Mouse (Mus musculus): ENCODE measurements around the gene Pfkfb4. TPM values are rescaled to one million over a fixed set of nuclear protein-coding genes. Genes with fewer than 3 reads are reported as not detected.
A peak's percentile ranks its signal among the peaks of the same experiment; 100 is the strongest.

The Pfkfb4 gene
- polyA plus RNA-seq, 1 experiment from 2014 or later = 26.3 TPM

DNA sequence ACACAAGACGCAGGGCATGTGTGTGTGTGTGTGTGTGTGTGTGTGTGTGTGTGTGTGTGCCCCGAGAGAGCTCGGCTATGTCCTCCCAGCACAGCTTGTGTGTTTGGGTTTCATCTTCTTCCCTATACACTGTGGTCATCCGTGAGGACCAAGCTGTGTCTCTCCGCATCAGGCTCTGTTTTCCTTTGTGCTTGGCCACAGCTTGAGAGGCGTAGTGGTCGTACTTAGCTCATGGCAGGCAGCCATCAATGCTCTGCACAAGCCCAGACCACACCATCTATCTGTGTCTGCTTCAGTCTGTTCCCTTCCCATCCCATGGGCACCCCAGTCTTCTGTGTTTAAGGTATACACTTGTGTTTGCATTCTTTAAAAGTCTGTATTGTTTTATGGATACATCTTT lies 49.8 kb downstream of the Pfkfb4 start:
- Histone ChIP-seq H3K27me3 (0 out of 2 replicates have a peak, but pooled peaks cover 5% of the 10 kb centered on the region), H3K9me3 (no peaks in the 10 kb centered on the region), H3K4me1 (replicated peaks) (peaks cover 20% of the 10 kb centered on the region), H3K36me3 (no peaks in the 10 kb centered on the region), H3K4me3 (no peak overlapping the region), H3K4me2 (no peak overlapping the region), H3K9ac (no peak overlapping the region), H3K27ac (no peak overlapping the region)
- no peak for ATAC-seq (ENCODE audit: low FRiP score)
- 73% methylated on average over 7 of the region's 7 CpGs for WGBS

DNA sequence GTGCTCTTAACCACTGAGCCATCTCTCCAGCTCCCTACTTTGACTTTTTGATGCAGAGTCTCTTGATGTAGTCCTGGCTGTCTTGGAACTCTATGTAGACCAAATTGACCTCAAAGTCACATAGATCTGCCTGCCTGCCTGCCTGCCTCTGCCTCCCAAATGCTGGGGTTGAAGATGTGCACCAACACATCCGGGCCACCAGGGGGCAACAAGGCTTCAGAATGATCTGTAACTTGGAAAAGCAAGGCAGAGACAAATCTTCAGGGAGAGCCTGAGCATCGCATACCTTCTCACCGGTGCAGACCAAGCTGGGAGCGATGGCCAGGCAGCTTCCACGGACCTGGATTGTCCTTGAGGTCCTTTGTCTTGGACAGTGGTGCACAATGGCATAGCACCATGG lies 54.7 kb downstream of the Pfkfb4 start:
- no peak for ATAC-seq (ENCODE audit: low FRiP score)
- WGBS = 34% methylated on average over 5 of the region's 5 CpGs
- no peaks in the 10 kb centered on the region for H3K4me1 ChIP-seq (replicated peaks)

DNA sequence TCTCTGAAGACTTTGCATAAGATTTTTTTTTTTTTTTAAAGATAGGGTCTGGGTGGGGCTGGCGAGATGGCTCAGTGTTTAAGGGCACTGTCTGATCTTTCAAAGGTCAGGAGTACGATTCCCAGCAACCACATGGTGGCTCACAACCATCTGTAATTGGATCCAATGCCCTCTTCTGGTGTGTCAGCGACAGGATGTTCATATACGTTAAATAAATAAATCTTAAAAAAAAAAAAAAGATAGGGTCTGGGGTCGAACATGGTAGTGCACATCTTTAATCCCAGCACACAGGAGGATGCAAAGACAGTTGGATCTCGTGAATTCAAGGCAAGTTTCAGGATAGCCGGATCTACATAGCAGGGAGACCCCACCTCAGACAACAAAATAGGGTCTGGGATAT lies 57.7 kb downstream of the Pfkfb4 start:
- H3K4me3 ChIP-seq = no peak overlapping the region
- H3K27ac ChIP-seq = no peak overlapping the region
- H3K4me2 ChIP-seq = no peak overlapping the region
- H3K36me3 ChIP-seq = no peaks in the 10 kb centered on the region
- H3K4me1 ChIP-seq (replicated peaks) = peaks cover under 1% of the 10 kb centered on the region
- no peak overlapping the region for H3K9ac ChIP-seq
- no peaks in the 10 kb centered on the region for H3K9me3 ChIP-seq
- no peaks in the 10 kb centered on the region for H3K27me3 ChIP-seq
- no peak for ATAC-seq (ENCODE audit: low FRiP score)
- 90% methylated on average over 7 of the region's 7 CpGs for WGBS

More for the DNA sequence above, 54.7 kb downstream of the Pfkfb4 start:
- Histone ChIP-seq H3K27me3 (no peaks in the 10 kb centered on the region), H3K4me2 (no peak overlapping the region), H3K36me3 (no peaks in the 10 kb centered on the region), H3K27ac (no peak overlapping the region), H3K9me3 (no peaks in the 10 kb centered on the region), H3K4me3 (no peak overlapping the region), H3K9ac (no peak overlapping the region)

DNA sequence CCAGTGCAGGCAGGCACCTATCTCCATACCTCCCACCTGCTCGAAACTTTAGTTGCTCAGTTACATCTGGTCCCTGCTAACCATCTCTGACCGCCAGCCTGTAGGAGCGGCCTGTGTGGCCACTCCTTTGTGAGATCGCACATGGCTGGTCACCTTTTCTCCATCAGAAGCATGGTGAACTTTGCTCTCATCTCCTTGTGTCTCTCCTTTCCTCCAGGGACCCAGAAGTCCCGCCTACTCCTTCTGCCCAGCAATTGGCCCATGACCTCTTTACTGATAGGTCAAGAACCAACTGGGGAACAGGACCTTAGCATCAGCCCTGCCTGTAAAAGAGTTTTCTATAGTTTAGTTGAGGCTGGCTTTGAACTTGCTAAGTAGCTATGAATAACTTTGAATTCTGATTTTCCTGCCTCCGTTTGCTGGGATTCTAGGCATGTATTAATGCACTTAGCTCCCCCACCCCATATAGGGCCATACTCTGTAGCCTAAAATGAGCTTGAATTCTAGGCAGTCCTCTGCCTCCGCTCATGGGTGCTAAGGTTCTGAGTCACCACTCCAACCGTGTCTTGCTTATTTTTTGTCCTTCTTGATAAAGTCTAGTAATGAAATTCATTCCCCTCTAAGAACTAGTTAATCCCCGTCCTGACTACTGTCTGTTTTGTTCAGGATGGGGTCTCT lies 58.6 kb downstream of the Pfkfb4 start:
- 82% methylated on average over 9 of the region's 9 CpGs for WGBS
- H3K36me3 ChIP-seq = no peaks in the 10 kb centered on the region
- no peaks in the 10 kb centered on the region for H3K27me3 ChIP-seq
- H3K4me3 ChIP-seq = no peak overlapping the region
- H3K27ac ChIP-seq = no peak overlapping the region
- no peak overlapping the region for H3K4me2 ChIP-seq
- no peak for ATAC-seq (ENCODE audit: low FRiP score)
- H3K9me3 ChIP-seq = no peaks in the 10 kb centered on the region
- peaks cover 6% of the 10 kb centered on the region for H3K4me1 ChIP-seq (replicated peaks)
- H3K9ac ChIP-seq = no peak overlapping the region

DNA sequence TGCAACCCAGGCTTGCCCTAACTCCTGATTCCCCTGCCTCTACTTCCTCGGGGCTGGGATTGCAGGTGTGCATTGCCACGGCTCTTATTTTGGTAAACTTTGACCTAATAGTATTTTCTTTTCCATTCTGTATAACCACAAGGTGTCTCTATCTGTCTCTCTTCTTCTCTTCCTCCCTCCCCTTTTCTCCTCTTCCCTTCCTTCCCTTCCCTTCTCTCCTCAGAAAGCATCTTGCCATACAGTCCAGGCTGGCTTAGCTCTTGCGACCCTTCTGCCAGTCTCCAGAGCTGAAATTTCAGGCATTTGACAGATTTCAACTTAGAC lies 59.1 kb downstream of the Pfkfb4 start:
- Histone ChIP-seq H3K27me3 (no peaks in the 10 kb centered on the region), H3K9ac (no peak overlapping the region), H3K36me3 (no peaks in the 10 kb centered on the region), H3K4me2 (no peak overlapping the region), H3K4me3 (no peak overlapping the region), H3K4me1 (replicated peaks) (peaks cover 11% of the 10 kb centered on the region), H3K9me3 (no peaks in the 10 kb centered on the region), H3K27ac (no peak overlapping the region)
- ATAC-seq (ENCODE audit: low FRiP score) = no peak
- 90% methylated on average over 3 of the region's 3 CpGs for WGBS

DNA sequence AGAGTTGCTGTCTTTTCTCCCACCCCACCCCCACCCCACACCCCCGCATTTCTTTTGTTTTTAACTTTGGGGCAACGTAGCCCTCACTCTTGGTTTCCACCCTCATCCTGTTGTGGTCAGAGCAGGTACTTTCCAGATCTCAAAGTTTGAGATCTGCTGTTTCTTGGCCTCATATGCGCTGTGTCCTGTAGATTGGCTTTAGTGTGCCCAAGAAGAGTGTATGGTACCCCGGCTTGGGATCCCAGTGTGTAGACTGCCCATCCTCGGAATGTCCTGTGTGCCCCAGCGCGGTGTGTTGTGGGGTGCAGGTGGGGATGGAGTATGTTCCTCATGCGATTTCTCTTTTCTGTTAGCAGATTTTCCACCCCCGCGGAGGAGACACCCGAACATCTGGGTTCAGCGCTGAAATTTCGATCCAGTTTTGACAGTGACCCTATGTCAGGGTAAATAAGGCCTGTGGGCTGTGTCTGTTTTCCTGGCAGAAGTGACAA lies 59.5 kb downstream of the Pfkfb4 start:
- Histone ChIP-seq H3K4me2 (no peak overlapping the region), H3K4me3 (no peak overlapping the region), H3K9me3 (no peaks in the 10 kb centered on the region), H3K9ac (no peak overlapping the region), H3K27ac (no peak overlapping the region), H3K27me3 (no peaks in the 10 kb centered on the region), H3K36me3 (peaks cover 1% of the 10 kb centered on the region), H3K4me1 (replicated peaks) (peaks cover 12% of the 10 kb centered on the region)
- ATAC-seq (ENCODE audit: low FRiP score) = no peak
- 94% methylated on average over 13 of the region's 13 CpGs for WGBS

DNA sequence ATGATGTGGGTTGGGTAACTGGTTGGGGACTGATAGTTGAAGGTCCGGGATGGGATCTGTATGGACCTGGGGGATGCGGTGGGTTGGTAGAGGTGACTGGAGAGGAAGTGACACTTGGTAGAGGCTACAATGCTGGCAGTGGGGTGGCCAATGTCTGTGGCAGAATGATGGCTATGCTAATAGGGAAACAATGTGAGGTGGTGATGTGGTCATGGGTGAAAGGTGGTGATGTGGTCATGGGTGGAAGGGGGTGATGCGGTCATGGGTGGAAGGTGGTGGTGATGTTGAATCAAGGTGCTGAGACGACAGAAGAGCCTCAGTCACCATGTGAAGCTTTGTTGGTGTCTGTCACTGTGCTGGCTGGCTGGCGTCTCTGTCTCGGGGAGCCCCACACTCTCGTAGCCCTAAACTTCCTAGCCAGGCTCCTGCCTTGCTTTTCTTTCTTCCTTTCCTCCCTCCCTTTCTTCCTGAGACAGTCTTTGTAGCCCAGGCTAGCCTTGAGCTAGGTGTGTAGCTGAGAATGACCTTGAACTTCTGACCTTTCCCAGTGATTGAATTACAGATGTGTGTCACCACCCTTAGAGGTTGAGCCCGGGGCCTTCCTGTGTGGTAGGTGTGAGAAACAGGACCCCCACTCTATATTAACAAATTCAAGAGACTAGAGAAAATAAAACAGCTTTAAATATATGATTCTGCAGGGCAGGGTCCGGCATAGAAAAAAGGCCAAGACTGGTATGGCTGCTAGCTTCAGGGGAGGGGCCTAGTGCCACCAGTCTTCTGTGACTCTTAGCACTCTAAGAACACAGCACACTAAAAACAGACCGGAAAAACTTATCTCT lies 60.3 kb downstream of the Pfkfb4 start:
- Histone ChIP-seq H3K4me3 (no peak overlapping the region), H3K9me3 (no peaks in the 10 kb centered on the region), H3K4me1 (replicated peaks) (peaks cover 12% of the 10 kb centered on the region), H3K4me2 (no peak overlapping the region), H3K9ac (no peak overlapping the region), H3K27ac (no peak overlapping the region), H3K36me3 (peaks cover 10% of the 10 kb centered on the region), H3K27me3 (no peaks in the 10 kb centered on the region)
- no peak for ATAC-seq (ENCODE audit: low FRiP score)
- 90% methylated on average over 10 of the region's 10 CpGs for WGBS

DNA sequence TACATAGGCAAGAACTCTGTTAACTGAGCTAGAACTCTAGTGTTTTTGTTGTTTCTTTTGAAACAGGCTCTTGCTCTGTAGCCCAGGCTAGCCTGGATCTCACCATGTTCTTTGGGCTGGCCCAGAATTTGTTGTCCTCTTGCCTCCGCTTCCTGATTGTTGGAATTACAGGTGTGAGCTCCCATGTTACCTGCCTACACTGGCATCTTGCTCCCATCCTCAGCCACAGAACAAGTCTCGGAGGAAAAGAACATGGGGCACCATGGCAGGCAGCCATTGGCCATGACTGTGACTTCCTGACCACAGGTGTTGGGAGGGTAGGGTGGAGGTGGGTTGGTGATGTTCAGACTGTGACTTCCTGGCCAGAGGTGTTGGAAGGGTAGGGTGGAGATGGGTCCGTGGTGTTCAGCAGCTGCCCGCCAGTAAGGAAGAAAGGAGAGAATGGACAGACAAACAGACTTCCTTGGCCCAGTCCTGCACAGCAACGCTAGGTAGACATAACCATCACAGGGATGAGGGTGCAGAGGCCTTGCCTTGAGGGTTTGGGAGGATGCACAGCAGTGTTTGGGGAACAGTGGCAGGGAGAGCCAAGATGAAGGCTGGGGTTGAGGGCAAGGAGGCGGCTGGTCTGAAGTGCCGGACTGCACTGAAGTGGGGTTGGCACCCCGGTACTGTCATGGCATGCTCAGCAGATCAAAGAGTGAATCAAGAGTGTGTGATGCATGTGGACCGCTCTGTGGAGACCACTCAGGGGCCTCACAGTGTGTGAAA lies 61.1 kb downstream of the Pfkfb4 start:
- Histone ChIP-seq H3K4me3 (no peak overlapping the region), H3K4me2 (no peak overlapping the region), H3K9me3 (no peaks in the 10 kb centered on the region), H3K27me3 (no peaks in the 10 kb centered on the region), H3K27ac (no peak overlapping the region), H3K4me1 (replicated peaks) (peaks cover 12% of the 10 kb centered on the region), H3K36me3 (peaks cover 18% of the 10 kb centered on the region), H3K9ac (no peak overlapping the region)
- 90% methylated on average over 9 of the region's 9 CpGs for WGBS
- ATAC-seq (ENCODE audit: low FRiP score) = no peak

DNA sequence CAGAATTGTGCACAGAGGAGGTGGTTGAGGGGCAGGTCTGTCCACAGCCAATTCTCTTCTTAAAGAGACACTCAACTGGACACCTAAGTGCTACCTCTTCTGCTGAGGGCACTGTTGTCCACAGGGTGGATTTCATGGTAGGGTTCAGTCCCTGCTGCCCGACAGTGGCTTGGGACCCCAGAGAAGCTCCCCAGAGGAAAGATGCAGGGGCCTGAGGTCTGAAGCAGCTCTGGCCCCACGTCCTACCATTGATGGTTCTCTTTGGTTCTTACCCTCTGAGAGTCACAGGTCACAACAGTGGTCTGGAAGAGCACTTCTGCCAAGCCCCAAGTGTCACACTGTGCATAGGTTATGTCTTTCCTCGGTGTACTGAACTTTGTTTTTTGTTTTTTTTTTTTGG lies 61.8 kb downstream of the Pfkfb4 start:
- 84% methylated on average over 3 of the region's 3 CpGs for WGBS
- Histone ChIP-seq H3K4me2 (no peak overlapping the region), H3K27me3 (no peaks in the 10 kb centered on the region), H3K4me1 (replicated peaks) (peaks cover 17% of the 10 kb centered on the region), H3K9ac (no peak overlapping the region), H3K4me3 (no peak overlapping the region), H3K9me3 (no peaks in the 10 kb centered on the region), H3K36me3 (peaks cover 25% of the 10 kb centered on the region), H3K27ac (no peak overlapping the region)
- no peak for ATAC-seq (ENCODE audit: low FRiP score)

DNA sequence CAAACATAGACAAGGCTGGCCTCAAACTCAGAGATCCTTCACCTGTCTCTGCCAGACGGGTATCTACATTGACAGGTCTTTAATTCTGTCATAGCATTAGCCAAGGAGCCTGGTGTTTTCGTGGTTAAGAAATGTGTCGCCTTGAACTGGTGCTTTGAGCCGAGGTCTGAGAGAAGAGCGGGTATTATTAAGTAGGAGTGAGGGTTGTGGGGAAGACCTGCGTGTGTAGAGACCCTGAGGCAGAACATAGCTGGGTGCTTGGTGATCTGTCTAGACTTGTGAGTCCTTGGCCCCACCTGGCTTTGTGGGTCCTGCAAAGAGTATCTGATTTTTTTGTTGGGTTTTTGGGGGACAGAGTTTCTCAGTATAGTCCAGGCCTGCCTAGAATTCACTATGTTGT lies 62.3 kb downstream of the Pfkfb4 start:
- no peaks in the 10 kb centered on the region for H3K27me3 ChIP-seq
- no peak overlapping the region for H3K4me3 ChIP-seq
- H3K4me2 ChIP-seq = no peak overlapping the region
- H3K27ac ChIP-seq = no peak overlapping the region
- no peaks in the 10 kb centered on the region for H3K9me3 ChIP-seq
- 80% methylated on average over 6 of the region's 6 CpGs for WGBS
- H3K36me3 ChIP-seq = peaks cover 28% of the 10 kb centered on the region
- no peak for ATAC-seq (ENCODE audit: low FRiP score)
- peaks cover 22% of the 10 kb centered on the region for H3K4me1 ChIP-seq (replicated peaks)
- no peak overlapping the region for H3K9ac ChIP-seq

DNA sequence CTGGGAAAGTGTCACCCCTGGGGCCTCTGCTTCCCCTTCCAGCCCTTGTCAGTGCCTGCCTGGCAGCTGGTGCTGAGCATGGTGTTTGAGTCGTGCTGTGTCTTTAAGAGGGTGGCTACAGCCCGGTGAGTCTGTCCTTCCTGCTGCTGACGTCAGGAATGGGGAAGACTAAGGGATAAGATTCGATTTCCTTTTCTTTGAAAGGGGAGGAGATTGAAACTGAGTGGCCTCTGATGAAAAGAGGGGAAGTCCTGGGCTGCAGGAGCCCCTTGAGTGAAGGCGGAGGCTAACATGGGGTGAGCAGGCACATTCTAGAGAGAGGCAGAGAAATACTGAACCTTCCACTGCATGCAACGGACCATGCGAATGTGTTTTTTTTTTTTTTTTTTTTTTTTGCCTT lies 63.1 kb downstream of the Pfkfb4 start:
- ATAC-seq (ENCODE audit: low FRiP score) = peak; percentile 82

DNA sequence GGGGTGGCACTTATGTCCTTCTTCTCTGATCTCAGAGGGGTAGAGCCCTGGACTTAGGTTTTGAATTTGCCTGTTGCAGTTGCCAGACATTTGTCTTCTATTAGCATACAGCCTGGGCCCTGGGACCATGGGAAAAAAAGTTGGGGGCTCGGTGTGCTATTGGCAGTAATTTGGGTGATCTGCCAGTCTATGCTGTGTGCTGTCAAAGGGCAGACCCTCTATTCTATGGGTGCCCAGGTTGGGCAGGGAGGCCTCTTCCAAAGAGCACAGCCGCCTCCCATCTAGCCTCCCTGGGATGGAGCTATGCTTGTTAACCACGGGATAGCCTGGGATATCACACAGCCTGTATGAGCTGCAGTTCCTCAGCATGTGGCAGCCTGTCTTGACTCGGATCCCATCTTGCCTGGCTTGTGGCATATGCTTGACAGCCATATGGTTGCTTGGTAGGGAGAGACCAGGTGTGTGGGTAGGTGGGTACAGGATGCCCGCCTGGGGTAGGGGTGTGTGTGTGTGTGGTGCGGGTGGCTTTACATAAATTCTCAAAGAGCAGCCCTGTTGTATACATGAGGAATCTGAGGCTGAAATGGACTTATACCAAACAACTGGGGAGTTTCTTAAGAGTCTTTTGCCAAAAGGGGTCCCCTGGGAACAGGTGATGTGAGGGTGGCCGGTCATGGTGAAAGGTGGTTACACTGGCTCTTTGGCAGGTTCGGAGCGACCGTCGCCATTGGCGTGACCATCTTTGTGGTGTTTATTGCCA lies 63.9 kb downstream of the Pfkfb4 start:
- H3K4me3 ChIP-seq = peak overlapping the region; percentile 34
- no peaks in the 10 kb centered on the region for H3K9me3 ChIP-seq
- 89% methylated on average over 12 of the region's 12 CpGs for WGBS
- H3K9ac ChIP-seq = peak overlapping the region; percentile 65
- H3K4me2 ChIP-seq = peak overlapping the region; percentile 56
- H3K27me3 ChIP-seq = no peaks in the 10 kb centered on the region
- H3K36me3 ChIP-seq = peaks cover 33% of the 10 kb centered on the region
- ATAC-seq (ENCODE audit: low FRiP score) = no peak
- H3K27ac ChIP-seq = peak overlapping the region; percentile 61
- H3K4me1 ChIP-seq (replicated peaks) = peaks cover 29% of the 10 kb centered on the region

More for the DNA sequence above, 63.1 kb downstream of the Pfkfb4 start:
- H3K9me3 ChIP-seq = no peaks in the 10 kb centered on the region
- H3K9ac ChIP-seq = peak overlapping the region; percentile 65
- 12% methylated on average over 7 of the region's 7 CpGs for WGBS
- peaks cover 28% of the 10 kb centered on the region for H3K36me3 ChIP-seq
- H3K27me3 ChIP-seq = no peaks in the 10 kb centered on the region
- peaks cover 29% of the 10 kb centered on the region for H3K4me1 ChIP-seq (replicated peaks)
- H3K27ac ChIP-seq = peak overlapping the region; percentile 61
- peak overlapping the region; percentile 34 for H3K4me3 ChIP-seq
- H3K4me2 ChIP-seq = peak overlapping the region; percentile 56

Data from hindbrain, embryonic 13.5 days (tissue).